8 mouse cellular contexts compared by ENCODE assay signal in the genomic region with DNA sequence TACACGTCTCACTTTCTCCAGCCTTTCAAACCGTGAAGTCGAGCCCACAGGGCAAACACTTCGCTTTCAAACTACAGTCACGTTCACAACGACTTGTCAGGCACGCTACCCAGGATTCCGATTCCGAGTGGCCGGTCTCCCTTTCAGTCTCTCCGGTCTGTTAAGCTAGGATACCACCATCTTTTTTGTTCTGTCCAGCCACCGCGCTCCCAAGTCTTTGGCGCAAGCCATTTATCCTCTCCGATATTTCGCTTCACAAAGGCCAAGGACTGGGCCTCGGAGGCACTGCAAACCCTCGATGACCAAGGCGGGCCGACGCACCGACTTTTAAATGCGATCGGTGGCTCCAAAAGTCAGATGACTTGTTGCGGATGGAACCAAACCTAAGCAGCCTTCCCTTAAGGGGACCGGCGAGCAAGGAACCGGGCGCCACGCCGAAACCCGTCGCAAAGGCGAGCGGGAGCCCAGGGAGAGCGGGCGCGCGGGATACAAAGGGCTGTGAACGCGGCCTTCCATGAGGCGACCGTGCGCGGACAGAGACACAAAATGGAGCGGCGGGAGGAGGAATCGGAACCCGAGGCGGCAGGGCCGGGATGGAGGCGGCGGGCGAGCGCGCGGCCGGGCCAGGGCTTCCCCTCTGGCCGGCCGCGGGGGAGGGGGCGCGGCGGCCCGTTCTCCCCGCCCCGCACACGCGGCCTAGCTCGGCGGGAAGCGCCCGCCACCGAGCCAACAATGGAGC. TPM values are rescaled to one million over a fixed set of nuclear protein-coding genes. Genes with fewer than 3 reads are reported as not detected.
DNase-seq lines count a peak whose midpoint lies in the region; ATAC-seq and TF ChIP-seq lines count a peak whose summit lies in the region.

No protein-coding gene starts in this region.

- peak overlapping the region; percentile 100 for H3K9ac ChIP-seq in forebrain, embryonic 12.5 days
- H3K9ac ChIP-seq in neural tube, embryonic 14.5 days (replicated peaks; ENCODE audit: low read depth, low read length), result peak overlapping the region; percentile 100

- no peaks in the 10 kb centered on the region for H3K27me3 ChIP-seq in forebrain, embryonic 12.5 days
- H3K27me3 ChIP-seq in neural tube, embryonic 14.5 days (ENCODE audit: control insufficient read depth, insufficient read depth, low read length), result no peaks in the 10 kb centered on the region; the same call in 1 of the 2 replicates
- H3K27me3 ChIP-seq in testis, adult 2 months (ENCODE audit: control insufficient read depth, insufficient read depth, low read length), result no peaks in the 10 kb centered on the region

- H3K9me3 ChIP-seq in forebrain, embryonic 12.5 days, result no peaks in the 10 kb centered on the region
- H3K9me3 ChIP-seq in neural tube, embryonic 14.5 days (ENCODE audit: control insufficient read depth, low read length), result no peaks in the 10 kb centered on the region

- peak overlapping the region; percentile 94 for H3K27ac ChIP-seq in forebrain, embryonic 12.5 days
- H3K27ac ChIP-seq in neural tube, embryonic 14.5 days (ENCODE audit: low read depth, low read length), result peak overlapping the region; percentile 96
- peak overlapping the region; percentile 96 for H3K27ac ChIP-seq in testis, adult 2 months (ENCODE audit: control insufficient read depth, insufficient read depth, low read depth, low read length)

- intact Hi-C loops in heart, postnatal 14 days (cut with DNase I), result no loop called here

- peak; percentile 9; the same call in 1 of the 2 replicates for TF ChIP-seq POLR2A in lung, adult 2 months (IDR thresholded peaks at IDR 0.05; ENCODE audit: borderline replicate concordance, extremely low read depth, low read depth, low read length)
- no peak for TF ChIP-seq POLR2A in testis, adult 2 months (IDR thresholded peaks at IDR 0.05; ENCODE audit: control insufficient read depth, low read depth, low read length)

- no peaks in the 10 kb centered on the region for H3K36me3 ChIP-seq in forebrain, embryonic 12.5 days (replicated peaks)
- no peaks in the 10 kb centered on the region for H3K36me3 ChIP-seq in neural tube, embryonic 14.5 days (ENCODE audit: control insufficient read depth, insufficient read depth, low read length)
- no peaks in the 10 kb centered on the region for H3K36me3 ChIP-seq in testis, adult 2 months (ENCODE audit: control insufficient read depth, insufficient read depth, low read length)

- peak overlapping the region; percentile 99 for H3K4me3 ChIP-seq in forebrain, embryonic 12.5 days (replicated peaks)
- peak overlapping the region; percentile 96 for H3K4me3 ChIP-seq in lung, adult 2 months (replicated peaks; ENCODE audit: extremely low read depth, low read depth, low read length)
- peak overlapping the region; percentile 99 for H3K4me3 ChIP-seq in neural tube, embryonic 14.5 days (ENCODE audit: low read depth, low read length)
- peak overlapping the region; percentile 97 for H3K4me3 ChIP-seq in testis, adult 2 months (ENCODE audit: control insufficient read depth, low read depth, low read length)

- TF ChIP-seq CTCF in lung, adult 2 months (IDR thresholded peaks at IDR 0.05; ENCODE audit: insufficient read depth, low read length), result no peak
- no peak for TF ChIP-seq CTCF in testis, adult 2 months (IDR thresholded peaks at IDR 0.05; ENCODE audit: control insufficient read depth, insufficient read depth, insufficient replicate concordance, low read depth, low read length)

- ATAC-seq in forebrain, embryonic 12.5 days (ENCODE audit: low FRiP score), result peak; percentile 58
- ATAC-seq in neural tube, embryonic 14.5 days (ENCODE audit: low read depth), result peak; percentile 69

- peak overlapping the region; percentile 73 for H3K4me2 ChIP-seq in forebrain, embryonic 12.5 days
- H3K4me2 ChIP-seq in neural tube, embryonic 14.5 days (ENCODE audit: low read depth, low read length), result peak overlapping the region; percentile 75

- whole genome bisulfite sequencing in forebrain, embryonic 12.5 days, result under 1% methylated on average over 74 of the region's 74 CpGs
- WGBS in lung, adult 2 months, result under 1% methylated on average over 65 of the region's 74 CpGs
- under 1% methylated on average over 50 of the region's 74 CpGs for WGBS in neural tube, embryonic 14.5 days

- H3K4me1 ChIP-seq in forebrain, embryonic 12.5 days, result peaks cover 17% of the 10 kb centered on the region
- H3K4me1 ChIP-seq in lung, adult 2 months (ENCODE audit: control insufficient read depth, insufficient read depth, low read length), result peaks cover 7% of the 10 kb centered on the region; the same call in 1 of the 2 replicates
- peaks cover 11% of the 10 kb centered on the region; the same call in 1 of the 2 replicates for H3K4me1 ChIP-seq in neural tube, embryonic 14.5 days (ENCODE audit: control insufficient read depth, insufficient read depth, low read length)
- H3K4me1 ChIP-seq in testis, adult 2 months (ENCODE audit: control insufficient read depth, insufficient read depth, low read length), result peaks cover 5% of the 10 kb centered on the region

- peak; percentile 31 for DNase-seq in ES-CJ7 (ENCODE audit: low read depth, low spot score)
- DNase-seq in c-Kit-positive CD71-positive TER-119-positive erythroid progenitor cells, embryonic 14.5 days (ENCODE audit: low spot score), result peak; percentile 45
- DNase-seq in heart, postnatal 14 days, result peak; percentile 67 to 73
- DNase-seq in layer of hippocampus, adult 18-20 months (ENCODE audit: low spot score in 2 of 2), result peak; percentile 11 to 50
- DNase-seq in lung, adult 2 months, result peak; percentile 64

RNA-seq across cellular contexts. Expression of a gene that starts 3.8 kb away (rescaled TPM):
- polyA plus RNA-seq in forebrain, embryonic 12.5 days (2016; fragmentation: Nextera tagmentation; extraction: Ambion mirVana), result 301 and 313 TPM in 2 replicates
- total RNA-seq in heart, postnatal 14 days (2021), result 10 to 100 TPM; 43.6 to 43.8 TPM
- total RNA-seq in layer of hippocampus, adult 18-20 months (2021), result 100 to 1,000 TPM; 114 to 124 TPM
- polyA plus RNA-seq in lung, adult 2 months (2012; rRNA removed), result 51.7 and 57.9 TPM in 2 replicates
- 180 and 203 TPM in 2 replicates for polyA plus RNA-seq in neural tube, embryonic 14.5 days (2014; fragmentation: Nextera tagmentation; extraction: Ambion mirVana)
- 23.6 and 26.7 TPM in 2 replicates for polyA plus RNA-seq in testis, adult 2 months (2012; rRNA removed)

Comparison
In these comparisons a context has a peak if more than half of its experiments do, and no peak if none do; other contexts are left out.
1. Peak in every context shown above with its lines: DNase-seq, ATAC-seq, H3K4me3 ChIP-seq and H3K27ac ChIP-seq.